Mouse (Mus musculus): ENCODE measurements around the gene Cd302.
A peak's percentile ranks its signal among the peaks of the same experiment; 100 is the strongest.

The Cd302 gene

GRCm38 (mm10) chr2:60284467-60284821 is at the start of gene Cd302:
Gene Cd302 (minus strand): TSS chr2:60284488.
- no peak for DNase-seq (ENCODE audit: extremely low spot score, low spot score)

- no peak for DNase-seq (ENCODE audit: extremely low spot score, low spot score)
These were observed 44.4 kb upstream of the Cd302 start for GRCm38 (mm10) chr2:60328641-60329040.

- DNase-seq (ENCODE audit: extremely low spot score, low spot score), result no peak
These were observed 43.3 kb upstream of the Cd302 start for GRCm38 (mm10) chr2:60327581-60327980.

- no peak for DNase-seq (ENCODE audit: extremely low spot score, low spot score)
These were observed 42.7 kb upstream of the Cd302 start for GRCm38 (mm10) chr2:60326948-60327347.

GRCm38 (mm10) chr2:60323411-60323810 is 39.1 kb upstream of the Cd302 start:
- DNase-seq (ENCODE audit: extremely low spot score, low spot score), result no peak

GRCm38 (mm10) chr2:60322031-60322726 is 37.9 kb upstream of the Cd302 start:
- no peak for DNase-seq (ENCODE audit: extremely low spot score, low spot score)

GRCm38 (mm10) chr2:60303796-60304195 is 19.5 kb upstream of the Cd302 start:
- no peak for DNase-seq (ENCODE audit: extremely low spot score, low spot score)

GRCm38 (mm10) chr2:60299323-60299722 is 15.0 kb upstream of the Cd302 start:
- no peak for DNase-seq (ENCODE audit: extremely low spot score, low spot score)

GRCm38 (mm10) chr2:60298266-60298665 is 14.0 kb upstream of the Cd302 start:
- no peak for DNase-seq (ENCODE audit: extremely low spot score, low spot score)

- no peak for DNase-seq (ENCODE audit: extremely low spot score, low spot score)
These were observed 7.1 kb upstream of the Cd302 start for GRCm38 (mm10) chr2:60291381-60291780.

GRCm38 (mm10) chr2:60289451-60289850 is 5.2 kb upstream of the Cd302 start:
- no peak for DNase-seq (ENCODE audit: extremely low spot score, low spot score)

- no peak for DNase-seq (ENCODE audit: extremely low spot score, low spot score)
These were observed 4.3 kb upstream of the Cd302 start for GRCm38 (mm10) chr2:60288606-60289005.

GRCm38 (mm10) chr2:60285107-60285617 is 874 bp upstream of the Cd302 start:
- DNase-seq (ENCODE audit: extremely low spot score, low spot score), result no peak

- DNase-seq (ENCODE audit: extremely low spot score, low spot score), result peak; percentile 64
These were observed 379 bp downstream of the Cd302 start for GRCm38 (mm10) chr2:60283751-60284466.

GRCm38 (mm10) chr2:60283208-60283750 is 1.0 kb downstream of the Cd302 start:
- DNase-seq (ENCODE audit: extremely low spot score, low spot score), result no peak

GRCm38 (mm10) chr2:60282625-60283024 is 1.7 kb downstream of the Cd302 start:
- no peak for DNase-seq (ENCODE audit: extremely low spot score, low spot score)

GRCm38 (mm10) chr2:60278627-60279026 is 5.7 kb downstream of the Cd302 start:
- no peak for DNase-seq (ENCODE audit: extremely low spot score, low spot score)

GRCm38 (mm10) chr2:60269856-60270479 is 14.3 kb downstream of the Cd302 start:
- DNase-seq (ENCODE audit: extremely low spot score, low spot score), result no peak

- no peak for DNase-seq (ENCODE audit: extremely low spot score, low spot score)
These were observed 16.7 kb downstream of the Cd302 start for GRCm38 (mm10) chr2:60267567-60267966.

GRCm38 (mm10) chr2:60260621-60261350 is 23.5 kb downstream of the Cd302 start:
- DNase-seq (ENCODE audit: extremely low spot score, low spot score), result no peak

GRCm38 (mm10) chr2:60259186-60259585 is 25.1 kb downstream of the Cd302 start:
- no peak for DNase-seq (ENCODE audit: extremely low spot score, low spot score)
